Mouse (Mus musculus): Measurements from ENCODE around the gene Zeb2.
A peak's percentile ranks its signal among the peaks of the same experiment; 100 is the strongest.

Zeb2 gene

DNA sequence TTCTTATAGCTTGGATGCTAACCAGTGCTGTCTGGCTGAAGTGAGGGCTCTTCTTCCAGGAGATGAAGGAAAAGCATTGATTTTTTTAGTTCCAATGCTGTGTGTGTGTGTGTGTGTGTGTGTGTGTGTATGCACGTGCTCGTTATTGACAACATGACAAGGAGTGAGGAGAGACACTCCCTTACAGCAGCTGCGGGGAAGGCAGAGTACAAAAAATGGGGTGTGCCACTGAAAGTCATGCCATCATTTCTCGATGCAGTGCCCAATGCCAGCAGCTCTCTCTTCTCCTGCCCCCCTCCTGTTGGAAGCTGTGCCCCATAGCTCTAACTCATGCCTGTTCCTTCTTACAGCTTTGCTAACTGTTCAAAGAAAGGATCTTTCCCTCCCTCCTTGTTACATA is 56.4 kb downstream of the Zeb2 start:
- no peak for DNase-seq (ENCODE audit: low read depth)

GRCm38 (mm10) chr2:45060202-45060601 is 57.0 kb downstream of the Zeb2 start:
- DNase-seq (ENCODE audit: low read depth) = no peak

DNA sequence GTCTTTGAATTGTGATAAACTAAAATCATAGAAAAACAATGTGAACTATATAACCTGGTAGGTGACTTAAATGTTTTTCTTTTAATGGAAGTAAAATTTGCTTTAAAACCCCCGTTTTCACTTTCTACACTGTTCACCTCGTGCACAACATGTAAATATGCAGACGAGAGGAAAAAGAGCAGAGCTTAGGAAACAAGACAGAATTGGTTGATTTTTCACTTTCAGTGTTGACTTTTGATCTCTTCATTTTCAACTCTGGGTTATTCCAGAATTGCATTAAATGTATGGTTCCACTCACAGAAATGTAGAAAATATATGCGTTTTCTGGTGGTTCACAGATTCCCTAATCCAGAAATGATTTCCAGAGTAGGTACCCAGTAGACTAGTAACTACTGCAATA is 57.6 kb downstream of the Zeb2 start:
- DNase-seq (ENCODE audit: low read depth) = no peak

- no peak for DNase-seq (ENCODE audit: low read depth)
Measured at GRCm38 (mm10) chr2:45059010-45059409, 58.2 kb downstream of the Zeb2 start.

- DNase-seq (ENCODE audit: low read depth) = no peak
Measured at GRCm38 (mm10) chr2:45058183-45058582, 59.0 kb downstream of the Zeb2 start.

DNA sequence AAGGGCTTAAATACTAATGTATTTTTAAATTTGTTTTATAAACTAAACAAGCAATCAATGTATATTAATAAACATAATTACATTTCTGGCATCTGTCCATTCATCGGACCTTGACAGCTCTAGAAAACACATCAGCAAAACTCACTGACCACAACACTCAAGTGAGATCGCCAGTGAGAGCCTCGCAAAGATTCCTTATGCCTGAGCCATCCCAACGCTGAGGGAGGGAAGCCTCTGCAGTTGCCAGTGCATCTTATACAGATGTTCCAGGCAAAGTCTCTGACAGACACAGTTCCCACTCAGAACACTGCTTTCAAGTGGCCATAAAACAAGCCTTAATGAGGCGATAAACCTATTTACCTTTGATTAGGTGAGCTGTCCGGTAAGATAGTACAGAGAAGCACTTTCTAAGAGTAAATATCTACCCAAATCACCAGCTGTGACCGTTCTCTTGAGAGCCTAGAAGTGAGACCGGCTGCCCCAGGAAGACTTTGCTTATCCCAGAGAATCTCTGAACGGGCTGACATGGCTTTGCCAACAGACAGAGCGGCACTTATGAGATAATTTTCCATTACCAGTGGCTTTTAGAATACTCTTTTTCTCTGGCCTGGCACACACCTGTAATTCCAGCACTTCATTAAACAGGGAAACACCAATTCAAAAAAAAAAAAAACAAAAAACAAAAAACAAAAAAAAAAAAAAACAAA is 60.2 kb downstream of the Zeb2 start:
- DNase-seq (ENCODE audit: low read depth) = no peak

GRCm38 (mm10) chr2:45055926-45056325 is 61.3 kb downstream of the Zeb2 start:
- DNase-seq (ENCODE audit: low read depth) = no peak

DNA sequence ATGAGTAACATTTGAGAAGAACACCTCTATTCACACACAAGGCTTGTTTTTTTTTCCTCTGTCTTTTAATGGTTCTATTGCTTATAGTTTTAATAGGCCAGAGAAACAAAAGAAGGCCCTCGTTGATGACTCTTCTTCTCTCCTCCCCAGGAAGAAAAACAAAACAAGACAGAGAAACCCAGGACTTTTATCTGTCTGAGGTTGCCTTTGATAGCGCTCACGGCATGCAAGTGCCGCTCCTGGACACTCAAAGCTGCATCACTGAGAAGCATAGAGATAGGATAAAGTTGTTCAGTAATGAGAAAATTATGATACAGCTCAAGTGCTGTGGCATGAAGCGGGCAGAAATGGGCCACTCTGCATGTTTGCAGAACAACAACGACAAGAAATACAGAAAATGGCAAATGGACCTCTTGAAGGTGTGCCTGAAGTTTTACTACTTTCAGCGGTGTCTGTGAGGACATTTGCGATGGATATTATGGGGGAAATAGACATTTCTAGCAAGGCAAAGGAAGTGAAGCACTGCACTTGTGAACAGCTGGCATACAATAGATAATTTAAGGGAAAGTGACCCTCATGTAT is 62.1 kb downstream of the Zeb2 start:
- no peak for DNase-seq (ENCODE audit: low read depth)

DNA sequence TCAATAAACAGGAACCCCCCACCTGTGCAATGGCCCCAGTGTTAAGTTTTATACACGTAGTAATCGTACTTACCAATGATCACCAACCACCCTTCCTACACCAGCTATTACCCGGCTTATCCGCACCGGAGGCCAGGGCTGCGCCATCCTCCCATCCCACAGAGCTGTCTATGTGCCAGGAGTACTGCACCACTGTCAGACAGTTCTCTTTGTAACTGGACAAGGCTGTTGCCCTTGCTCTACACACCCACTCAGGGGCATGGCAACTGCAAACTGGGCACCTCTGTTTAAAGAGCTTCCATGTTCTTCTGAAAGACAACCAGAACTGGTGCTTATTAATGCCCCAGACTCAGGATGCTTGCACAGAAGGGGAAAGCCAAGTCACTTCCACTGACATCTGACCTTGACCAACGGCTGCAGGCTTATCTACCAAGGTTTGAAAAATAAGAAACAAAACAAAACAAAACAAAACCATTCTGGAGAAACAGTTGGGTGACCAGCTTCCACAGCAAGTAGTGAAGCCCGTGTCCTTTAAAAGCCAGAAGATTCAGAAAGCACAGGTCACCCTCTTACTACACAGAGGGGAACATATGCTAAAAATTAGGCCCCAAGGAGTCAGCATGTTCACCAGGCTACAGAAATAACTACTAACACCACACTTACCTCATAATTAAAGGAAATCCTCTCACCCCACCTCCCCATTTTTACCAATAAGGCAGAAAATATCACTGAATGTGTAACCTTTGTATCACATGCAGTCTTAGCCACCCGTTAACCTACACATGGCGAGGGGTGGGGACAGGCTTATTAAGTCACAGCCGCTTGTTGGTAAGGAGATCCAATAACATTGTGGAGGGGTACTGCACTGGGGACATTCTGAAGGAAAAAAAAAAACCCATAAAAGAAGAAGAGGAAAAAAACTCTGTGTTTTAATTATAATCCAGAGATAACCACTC is 62.8 kb downstream of the Zeb2 start:
- DNase-seq (ENCODE audit: low read depth) = no peak

GRCm38 (mm10) chr2:45052587-45052986 is 64.6 kb downstream of the Zeb2 start:
- DNase-seq (ENCODE audit: low read depth) = no peak

DNA sequence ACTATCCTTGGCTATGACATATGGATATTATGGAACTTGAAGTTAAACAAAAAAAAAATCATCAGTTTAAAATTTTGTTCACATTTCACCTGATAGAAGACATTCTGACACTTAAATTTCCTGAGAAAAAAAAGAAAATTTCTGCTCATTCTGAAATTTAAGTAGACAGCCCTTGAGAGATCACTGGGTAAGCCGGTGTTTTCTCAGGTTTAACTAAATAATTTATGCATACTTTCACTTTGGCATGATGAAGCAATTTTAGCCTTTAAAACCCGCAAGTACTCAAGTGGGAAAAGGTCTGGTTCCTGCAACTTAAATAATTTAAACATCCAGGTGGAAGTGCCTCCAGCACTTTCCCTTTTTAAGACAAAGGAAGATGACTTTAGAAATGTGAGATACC is 65.9 kb downstream of the Zeb2 start:
- DNase-seq (ENCODE audit: low read depth) = no peak

DNA sequence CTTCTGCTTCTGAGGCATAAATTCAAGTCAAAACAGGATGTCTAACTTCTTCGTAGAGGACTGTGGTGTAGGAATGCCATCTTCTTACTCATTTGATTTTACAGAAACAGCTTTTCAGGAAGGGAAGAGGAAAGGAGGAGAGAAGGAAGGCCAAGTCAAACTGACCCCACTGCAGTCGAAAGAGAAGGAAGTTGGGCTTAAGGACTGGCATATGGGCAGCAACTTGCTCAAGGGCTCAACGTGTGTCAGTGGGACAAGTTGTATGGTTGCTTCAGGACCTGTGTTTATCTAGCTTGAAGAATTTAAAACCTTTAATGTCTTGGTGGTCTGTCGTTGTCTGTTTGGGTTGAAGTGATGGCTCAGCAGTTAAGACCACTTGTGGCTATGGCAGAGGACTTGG is 67.3 kb downstream of the Zeb2 start:
- no peak for DNase-seq (ENCODE audit: low read depth)

DNA sequence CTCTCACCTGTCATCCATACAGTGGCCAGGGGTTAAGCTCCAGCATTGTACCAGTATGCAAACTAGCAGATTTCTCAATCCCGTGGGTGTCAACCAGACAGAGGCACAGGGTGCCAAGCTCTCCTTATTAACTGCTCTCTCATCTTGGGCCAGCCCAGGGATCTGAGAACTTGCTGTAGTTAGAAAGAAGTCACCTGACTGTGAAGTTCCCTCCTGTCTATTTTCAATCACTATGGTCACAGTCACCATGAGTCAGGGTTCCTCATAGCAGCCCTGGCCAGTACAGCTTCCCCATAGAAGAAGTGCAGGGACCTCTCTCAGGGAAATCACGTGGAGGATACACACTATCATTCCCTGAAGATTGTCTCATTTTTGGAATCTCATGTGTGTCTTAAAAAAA is 67.9 kb downstream of the Zeb2 start:
- DNase-seq (ENCODE audit: low read depth) = peak; percentile 47

- DNase-seq (ENCODE audit: low read depth) = no peak
Measured at GRCm38 (mm10) chr2:45040706-45041312, 76.4 kb downstream of the Zeb2 start.

DNA sequence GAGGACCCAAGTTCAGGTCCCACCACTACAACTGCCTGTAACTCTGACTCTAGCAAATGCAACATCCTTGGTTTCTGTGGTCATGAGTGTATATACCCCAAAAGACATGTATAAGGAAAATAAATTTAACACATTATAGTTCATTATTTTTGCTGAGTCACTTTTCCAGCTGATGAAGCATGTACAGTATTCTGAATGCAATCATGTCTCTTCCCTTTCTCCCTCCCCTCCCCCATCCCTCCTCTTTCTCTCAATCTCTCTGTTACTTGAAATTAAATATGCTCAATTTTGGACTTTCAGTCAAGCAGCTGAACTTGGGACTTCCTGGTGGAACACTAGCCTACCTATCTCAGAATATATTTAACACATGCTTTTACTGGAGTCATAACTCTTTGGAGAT is 77.7 kb downstream of the Zeb2 start:
- no peak for DNase-seq (ENCODE audit: low read depth)

DNA sequence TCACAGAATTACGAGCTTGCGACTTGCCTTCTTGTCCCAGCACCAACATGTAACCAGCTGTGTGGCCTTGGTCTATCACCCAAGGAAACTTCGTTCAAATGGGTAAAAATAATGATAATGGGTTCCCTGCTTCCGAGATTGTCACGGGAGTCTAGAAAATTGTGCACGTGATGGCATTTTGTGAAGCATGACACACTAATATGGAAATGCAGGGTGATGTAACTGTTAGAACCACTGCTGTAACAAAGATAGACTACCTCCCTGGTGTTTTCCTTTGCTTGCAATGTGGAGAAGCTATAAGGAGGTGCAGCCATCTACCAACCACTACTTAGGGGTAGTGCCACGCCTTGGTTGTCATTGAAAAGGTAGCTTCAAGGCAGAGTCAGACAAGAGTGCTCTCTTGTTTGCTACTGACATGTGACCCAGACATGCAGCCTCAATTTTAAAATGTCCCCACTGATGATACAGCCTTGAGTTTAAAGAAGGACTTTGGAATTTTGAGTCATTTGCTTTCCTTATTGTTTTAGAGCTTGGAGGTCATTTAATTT is 89.0 kb downstream of the Zeb2 start:
- DNase-seq (ENCODE audit: low read depth) = no peak

- DNase-seq (ENCODE audit: low read depth) = no peak
Measured at GRCm38 (mm10) chr2:45017186-45017800, 99.9 kb downstream of the Zeb2 start.

DNA sequence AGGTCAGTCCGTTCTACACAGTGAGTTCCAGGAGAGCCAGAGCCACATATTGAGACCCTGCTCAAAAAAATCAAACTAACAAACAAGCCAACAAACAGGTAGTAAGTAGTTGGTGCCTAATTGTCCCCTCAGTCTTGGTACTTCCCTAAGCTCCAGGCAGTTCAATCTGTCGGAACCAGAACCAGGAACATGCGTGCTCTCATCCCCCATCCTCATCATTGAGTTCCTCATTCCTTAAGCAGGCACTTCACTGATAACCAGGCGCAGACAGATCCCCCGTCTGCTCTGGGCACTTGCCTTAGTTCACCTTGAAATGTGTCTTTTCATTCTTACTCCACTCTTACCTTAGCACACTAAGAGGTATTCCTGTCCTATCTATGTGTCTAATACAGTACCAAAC is 103.9 kb downstream of the Zeb2 start:
- no peak for DNase-seq (ENCODE audit: low read depth)

DNA sequence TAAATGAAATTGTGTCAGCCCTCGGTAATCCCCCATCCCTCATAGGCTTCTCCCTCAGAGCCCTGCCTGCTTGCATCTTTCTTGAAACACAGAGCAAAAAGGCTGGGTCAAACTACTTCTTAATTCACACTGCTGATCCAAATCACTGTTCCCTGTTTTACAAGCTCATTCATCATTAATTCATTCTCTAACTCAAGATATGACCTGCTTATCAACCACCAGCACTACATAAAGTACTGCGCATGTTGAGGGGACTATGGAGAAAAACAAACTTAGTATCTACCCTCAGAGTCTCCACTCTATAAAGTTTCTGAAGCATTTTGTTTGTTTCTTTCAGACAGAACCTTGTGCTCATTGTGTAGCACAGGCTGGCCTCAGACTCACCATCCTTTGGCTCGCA is 104.5 kb downstream of the Zeb2 start:
- no peak for DNase-seq (ENCODE audit: low read depth)

- DNase-seq (ENCODE audit: low read depth) = no peak
Measured at GRCm38 (mm10) chr2:45010701-45011100, 106.5 kb downstream of the Zeb2 start.

GRCm38 (mm10) chr2:44999906-45000305 is 117.3 kb downstream of the Zeb2 start:
- DNase-seq (ENCODE audit: low read depth) = no peak

DNA sequence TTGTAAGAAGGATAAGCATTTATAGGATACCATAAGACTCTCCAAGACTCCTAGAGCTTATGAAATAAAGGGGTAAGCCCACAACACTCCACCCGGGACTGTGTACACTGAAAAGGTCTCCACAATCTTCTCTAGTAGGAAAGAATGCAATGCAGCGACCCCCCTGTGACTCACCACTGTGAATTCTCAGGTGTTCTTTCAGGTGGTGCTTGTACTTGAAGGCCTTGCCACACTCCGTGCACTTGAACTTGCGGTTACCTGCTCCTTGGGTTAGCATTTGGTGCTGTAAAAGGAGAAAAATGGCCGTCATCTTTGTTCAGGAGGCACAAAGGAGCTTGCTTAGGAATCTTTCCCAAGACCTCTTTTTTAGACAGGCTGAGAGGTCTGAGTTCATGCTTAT is 118.5 kb downstream of the Zeb2 start:
- no peak for DNase-seq (ENCODE audit: low read depth)

Data from c-Kit-positive CD71-negative TER-119-negative erythroid progenitor cells, embryonic 14.5 days (primary cell).